Mouse (Mus musculus): ENCODE measurements around the gene Runx1. TPM values are rescaled to one million over a fixed set of nuclear protein-coding genes. Genes with fewer than 3 reads are reported as not detected.

The Runx1 gene
- total and polyA plus RNA-seq, 3 experiments = 3.1 to 10.9 (median 4.7) TPM

DNA sequence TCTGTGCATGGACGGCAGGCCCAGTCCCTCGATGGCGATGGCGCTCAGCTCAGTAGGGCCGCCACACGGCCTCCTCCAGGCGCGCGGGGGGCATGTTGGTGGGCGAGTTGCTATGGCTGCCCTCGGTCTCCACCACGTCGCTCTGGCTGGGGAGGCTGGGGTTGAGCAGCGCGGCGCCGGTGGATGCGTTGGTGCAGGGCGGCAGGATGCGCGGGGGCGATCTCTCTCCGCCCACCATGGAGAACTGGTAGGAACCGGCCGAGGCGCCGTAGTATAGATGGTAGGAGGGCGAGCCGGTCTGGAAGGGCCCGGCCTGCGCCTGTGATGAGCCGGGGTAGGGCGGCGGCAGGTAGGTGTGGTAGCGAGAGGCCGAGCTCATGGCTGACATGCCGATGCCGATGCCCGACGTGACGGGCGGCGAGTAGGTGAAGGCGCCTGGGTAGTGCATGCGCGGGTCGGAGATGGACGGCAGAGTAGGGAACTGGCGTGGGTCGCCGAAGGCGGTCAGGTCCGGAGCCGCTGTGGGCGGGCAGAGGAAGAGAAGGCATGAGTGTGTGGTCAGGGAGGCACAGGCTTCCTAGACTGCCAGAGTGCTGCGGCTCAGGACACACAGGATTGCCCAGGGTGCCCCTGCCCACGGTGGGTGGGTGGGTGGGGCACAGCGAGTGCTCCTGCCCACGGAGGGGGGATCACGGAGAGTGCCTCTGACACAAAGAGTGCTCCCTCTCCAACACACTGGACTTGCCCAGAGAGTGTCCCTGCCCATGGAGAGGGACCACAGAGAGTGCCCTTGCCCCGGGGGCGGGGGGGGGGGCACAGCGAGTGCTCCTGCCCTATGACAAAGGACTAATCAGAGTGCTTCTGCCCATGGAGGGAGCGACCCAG is 220.1 kb downstream of the Runx1 start:
- H3K27me3 ChIP-seq (replicated peaks) = no peaks in the 10 kb centered on the region
- DNase-seq (ENCODE audit: extremely low read depth) = no peak
- H3K27ac ChIP-seq (ENCODE audit: insufficient read depth, low read depth) = no peak overlapping the region
- no peak overlapping the region for H3K9ac ChIP-seq (ENCODE audit: insufficient read depth, low read depth)
- no peaks in the 10 kb centered on the region for H3K79me2 ChIP-seq (replicated peaks; ENCODE audit: control insufficient read depth, extremely low read depth, insufficient read depth, poor library complexity, severe bottlenecking)
- H3K9me3 ChIP-seq (replicated peaks; ENCODE audit: low read length) = peaks cover 5% of the 10 kb centered on the region
- dilution Hi-C loops (cut with MboI; ENCODE audit: extremely low pct_ligation_motif_present, extremely low pct_unique_long_range_greater_than_20kb, low sequenced_read_pairs) = no loop called here
- TF ChIP-seq USF1 (IDR thresholded peaks at IDR 0.05; ENCODE audit: low read depth, low read length) = no peak
- in situ Hi-C loops (cut with MboI; ENCODE audit: low pct_ligation_motif_present, low pct_unique_long_range_greater_than_20kb, low sequenced_read_pairs) = no loop called here
- peaks cover 11 to 60% of the 10 kb centered on the region in 2 experiments for H3K36me3 ChIP-seq (replicated peaks in 1 of 2; ENCODE audit: control insufficient read depth in 1 of 2, insufficient read depth in 1 of 2, low read length in 1 of 2)
- H3K4me2 ChIP-seq (ENCODE audit: insufficient read depth, low read depth, poor library complexity, severe bottlenecking) = no peak overlapping the region
- peaks cover 4 to 43% of the 10 kb centered on the region in 2 experiments; a peak in 2 of 4 replicates for H3K4me1 ChIP-seq (ENCODE audit: control insufficient read depth in 1 of 2, insufficient read depth in 2 of 2)
- no peak overlapping the region for H3K4me3 ChIP-seq (replicated peaks in 1 of 3; ENCODE audit: low read depth in 2 of 3, low read length in 2 of 3, poor library complexity in 1 of 3)

GRCm38 (mm10) chr16:92602504-92602903 is 223.4 kb downstream of the Runx1 start:
- peak overlapping the region; percentile 61 for H3K9ac ChIP-seq (ENCODE audit: insufficient read depth, low read depth)
- H3K4me3 ChIP-seq (replicated peaks in 1 of 3; ENCODE audit: low read depth in 2 of 3, low read length in 2 of 3, poor library complexity in 1 of 3) = peak overlapping the region; percentile 8 to 46 (median 10)
- no peaks in the 10 kb centered on the region for H3K27me3 ChIP-seq (replicated peaks)
- DNase-seq (ENCODE audit: extremely low read depth) = peak; percentile 85
- H3K36me3 ChIP-seq (replicated peaks in 1 of 2; ENCODE audit: control insufficient read depth in 1 of 2, insufficient read depth in 1 of 2, low read length in 1 of 2) = peaks cover 11 to 32% of the 10 kb centered on the region in 2 experiments
- H3K27ac ChIP-seq (ENCODE audit: insufficient read depth, low read depth) = peak overlapping the region; percentile 12
- H3K4me2 ChIP-seq (ENCODE audit: insufficient read depth, low read depth, poor library complexity, severe bottlenecking) = peak overlapping the region; percentile 70
- peaks cover 9 to 34% of the 10 kb centered on the region in 2 experiments; a peak in 3 of 4 replicates for H3K4me1 ChIP-seq (ENCODE audit: control insufficient read depth in 1 of 2, insufficient read depth in 2 of 2)
- dilution Hi-C loops (cut with MboI; ENCODE audit: extremely low pct_ligation_motif_present, extremely low pct_unique_long_range_greater_than_20kb, low sequenced_read_pairs) = no loop called here
- no peaks in the 10 kb centered on the region for H3K79me2 ChIP-seq (replicated peaks; ENCODE audit: control insufficient read depth, extremely low read depth, insufficient read depth, poor library complexity, severe bottlenecking)
- in situ Hi-C loops (cut with MboI; ENCODE audit: low pct_ligation_motif_present, low pct_unique_long_range_greater_than_20kb, low sequenced_read_pairs) = no loop called here
- H3K9me3 ChIP-seq (replicated peaks; ENCODE audit: low read length) = peaks cover 5% of the 10 kb centered on the region
- no peak for TF ChIP-seq MXI1 (IDR thresholded peaks at IDR 0.05; ENCODE audit: low read depth, low read length)
- peak; percentile 69; the same call in 1 of the 2 replicates for TF ChIP-seq KAT2A (IDR thresholded peaks at IDR 0.05; ENCODE audit: insufficient replicate concordance, low read length)
- peak; percentile 82 for TF ChIP-seq MAX (IDR thresholded peaks at IDR 0.05; ENCODE audit: low read length)
- TF ChIP-seq IRF4 (IDR thresholded peaks at IDR 0.05; ENCODE audit: low read depth, low read length) = peak; percentile 74
- peak; percentile 89 for TF ChIP-seq SIN3A (IDR thresholded peaks at IDR 0.05; ENCODE audit: low read length)
- TF ChIP-seq NELFE (IDR thresholded peaks at IDR 0.05; ENCODE audit: low read depth, low read length) = peak; percentile 64; the same call in 1 of the 2 replicates
- peak; percentile 93 for TF ChIP-seq MEF2A (IDR thresholded peaks at IDR 0.05; ENCODE audit: borderline replicate concordance, low read depth, low read length)
- TF ChIP-seq UBTF (IDR thresholded peaks at IDR 0.05; ENCODE audit: low read depth, low read length) = peak; percentile 59; the same call in 1 of the 2 replicates
- TF ChIP-seq RCOR1 (conservative IDR thresholded peaks at IDR 0.05; ENCODE audit: low read depth, low read length) = peak; percentile 50; the same call in 1 of the 2 replicates
- peak; percentile 89 for TF ChIP-seq CHD1 (IDR thresholded peaks at IDR 0.05; ENCODE audit: low read depth, low read length)
- peak; percentile 79 for TF ChIP-seq ELF1 (IDR thresholded peaks at IDR 0.05; ENCODE audit: low read depth, low read length)
- no peak for TF ChIP-seq GABPA (IDR thresholded peaks at IDR 0.05; ENCODE audit: insufficient replicate concordance, low read depth, low read length)
- peak; percentile 62; the same call in 1 of the 2 replicates for TF ChIP-seq ETS1 (conservative IDR thresholded peaks at IDR 0.05; ENCODE audit: low read depth, low read length)
- peak; percentile 72 for TF ChIP-seq POLR2A (IDR thresholded peaks at IDR 0.05; ENCODE audit: low read depth, low read length)
- peak; percentile 45; the same call in 1 of the 2 replicates for TF ChIP-seq BHLHE40 (IDR thresholded peaks at IDR 0.05; ENCODE audit: low read depth, low read length)
- no peak for TF ChIP-seq ZC3H11A (IDR thresholded peaks at IDR 0.05; ENCODE audit: low read depth, low read length)
- TF ChIP-seq RAD21 (IDR thresholded peaks at IDR 0.05; ENCODE audit: low read depth, low read length) = no peak
- peak; percentile 70; the same call in 1 of the 2 replicates for TF ChIP-seq ZKSCAN1 (IDR thresholded peaks at IDR 0.05; ENCODE audit: borderline replicate concordance, low read depth, low read length)
- TF ChIP-seq MAZ (IDR thresholded peaks at IDR 0.05; ENCODE audit: low read depth, low read length) = 0 out of 2 replicates have a peak, but pooled peaks have one; percentile 38
- TF ChIP-seq TCF12 (IDR thresholded peaks at IDR 0.05; ENCODE audit: low read depth, low read length) = peak; percentile 73
- TF ChIP-seq TBP (conservative IDR thresholded peaks at IDR 0.05; ENCODE audit: low read depth, low read length) = peak; percentile 71; the same call in 1 of the 2 replicates
- no peak for TF ChIP-seq ZMIZ1 (IDR thresholded peaks at IDR 0.05; ENCODE audit: low read depth, low read length)
- TF ChIP-seq NRF1 (IDR thresholded peaks at IDR 0.05; ENCODE audit: low read depth, low read length) = peak; percentile 80
- TF ChIP-seq EP300 (IDR thresholded peaks at IDR 0.05; ENCODE audit: low read length) = peak; percentile 51; the same call in 1 of the 2 replicates
- TF ChIP-seq POLR2AphosphoS2 (IDR thresholded peaks at IDR 0.05; ENCODE audit: low read depth, low read length) = no peak
- 0 out of 2 replicates have a peak, but pooled peaks have one; percentile 58 for TF ChIP-seq MYC (IDR thresholded peaks at IDR 0.05; ENCODE audit: low read depth, low read length)
- peak; percentile 71 for TF ChIP-seq HCFC1 (IDR thresholded peaks at IDR 0.05; ENCODE audit: low read depth, low read length)
- no peak for TF ChIP-seq USF2 (conservative IDR thresholded peaks at IDR 0.05; ENCODE audit: low read depth, low read length)
- 0 out of 2 replicates have a peak, but pooled peaks have one; percentile 27 for TF ChIP-seq MAFK (IDR thresholded peaks at IDR 0.05; ENCODE audit: insufficient replicate concordance, low read length)
